Mouse (Mus musculus): ENCODE results near the gene Mr1.

GRCm38 (mm10) chr1:155188656-155189055 is 42.0 kb upstream of the Mr1 start:
- TF ChIP-seq CTCF (IDR thresholded peaks at IDR 0.05; ENCODE audit: borderline replicate concordance, extremely low read depth, insufficient read depth, insufficient read length), result no peak
- no peak for TF ChIP-seq POLR2A (IDR thresholded peaks at IDR 0.05; ENCODE audit: borderline replicate concordance, extremely low read depth, insufficient read depth, insufficient read length, poor library complexity, severe bottlenecking)
